Mouse (Mus musculus) kidney, embryonic 15.5 days (tissue): ENCODE measurements at regions not wholly inside any gene's neighbourhood (a gene's known extent, or its start where the extent isn't known, plus 50 kb on each side); places are given as distances from the start of the nearest gene placed in this dataset.

Source experiments
- ATAC-seq: fragments of 200-750 bp; cut with Nextera tagmentation; replicated peaks from 2 replicates; pipeline ENCODE4 v1.8.0; 2017; ENCODE audit warnings: moderate TSS enrichment; ENCODE audit not compliant: low FRiP score
- H3K27ac ChIP-seq: fragments of 300-500 bp; sonication (generic); 2 replicates; pipeline ENCODE4 v1.5.1; 2015; ENCODE audit warnings: mild to moderate bottlenecking, inconsistent platforms
- H3K27me3 ChIP-seq: fragments of 300-500 bp; sonication (generic); 2 replicates; pipeline ENCODE4 v1.6.1; 2015; ENCODE audit warnings: inconsistent platforms
- H3K36me3 ChIP-seq: fragments of 300-500 bp; sonication (generic); 2 replicates; pipeline ENCODE4 v1.6.1; 2015; ENCODE audit warnings: inconsistent platforms
- H3K4me1 ChIP-seq: fragments of 300-500 bp; sonication (generic); 2 replicates; pipeline ENCODE4 v1.6.1; 2015; ENCODE audit warnings: inconsistent platforms
- H3K4me2 ChIP-seq: fragments of 300-500 bp; sonication (generic); 2 replicates; pipeline ENCODE4 v1.6.1; 2015; ENCODE audit warnings: moderate library complexity, mild to moderate bottlenecking, inconsistent platforms
- H3K4me3 ChIP-seq: fragments of 300-500 bp; sonication (generic); replicated peaks from 2 replicates; pipeline ENCODE4 v1.5.1; 2015; ENCODE audit warnings: mild to moderate bottlenecking, inconsistent platforms
- H3K9ac ChIP-seq: fragments of 300-500 bp; sonication (generic); 2 replicates; pipeline ENCODE4 v1.6.1; 2015; ENCODE audit warnings: mild to moderate bottlenecking, inconsistent platforms
- H3K9me3 ChIP-seq: fragments of 300-500 bp; sonication (generic); replicated peaks from 2 replicates; pipeline ENCODE4 v1.6.1; 2016; ENCODE audit warnings: inconsistent platforms
- WGBS: fragments of 180-500 bp; shearing (Covaris S2); methylation state at CpG from one replicate; pipeline ENCODE4 v1.1.7; 2015; ENCODE audit warnings: mixed read lengths; 5-methylcytosine and 5-hydroxymethylcytosine counted together

DNA sequence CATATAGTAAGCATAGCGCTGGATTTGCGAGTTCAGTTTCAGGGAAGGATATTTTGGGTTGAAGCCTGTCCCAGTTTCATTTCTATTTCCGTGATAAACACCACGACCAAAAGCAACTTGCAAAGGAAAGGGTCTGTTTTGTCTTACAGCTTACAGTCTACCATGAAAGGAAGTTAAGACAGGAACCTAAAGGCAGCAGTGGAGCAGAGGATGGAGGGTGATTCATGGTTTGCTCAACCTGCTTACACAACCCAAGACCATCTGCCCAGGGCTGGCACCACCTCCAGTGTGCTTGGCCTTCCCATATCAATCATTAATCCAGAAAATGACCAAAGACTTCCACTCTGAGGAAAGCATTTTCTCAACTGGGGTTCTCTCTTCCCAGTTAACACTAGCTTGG, 72.2 kb upstream of the Ccdc71l start:
- Histone ChIP-seq H3K4me3 (no peak overlapping the region), H3K9me3 (no peaks in the 10 kb centered on the region), H3K27ac (no peak overlapping the region), H3K9ac (no peak overlapping the region), H3K27me3 (no peaks in the 10 kb centered on the region), H3K36me3 (no peaks in the 10 kb centered on the region), H3K4me1 (no peaks in the 10 kb centered on the region), H3K4me2 (no peak overlapping the region)
- ATAC-seq: no peak
- 88% methylated on average over 4 of the region's 4 CpGs for WGBS

DNA sequence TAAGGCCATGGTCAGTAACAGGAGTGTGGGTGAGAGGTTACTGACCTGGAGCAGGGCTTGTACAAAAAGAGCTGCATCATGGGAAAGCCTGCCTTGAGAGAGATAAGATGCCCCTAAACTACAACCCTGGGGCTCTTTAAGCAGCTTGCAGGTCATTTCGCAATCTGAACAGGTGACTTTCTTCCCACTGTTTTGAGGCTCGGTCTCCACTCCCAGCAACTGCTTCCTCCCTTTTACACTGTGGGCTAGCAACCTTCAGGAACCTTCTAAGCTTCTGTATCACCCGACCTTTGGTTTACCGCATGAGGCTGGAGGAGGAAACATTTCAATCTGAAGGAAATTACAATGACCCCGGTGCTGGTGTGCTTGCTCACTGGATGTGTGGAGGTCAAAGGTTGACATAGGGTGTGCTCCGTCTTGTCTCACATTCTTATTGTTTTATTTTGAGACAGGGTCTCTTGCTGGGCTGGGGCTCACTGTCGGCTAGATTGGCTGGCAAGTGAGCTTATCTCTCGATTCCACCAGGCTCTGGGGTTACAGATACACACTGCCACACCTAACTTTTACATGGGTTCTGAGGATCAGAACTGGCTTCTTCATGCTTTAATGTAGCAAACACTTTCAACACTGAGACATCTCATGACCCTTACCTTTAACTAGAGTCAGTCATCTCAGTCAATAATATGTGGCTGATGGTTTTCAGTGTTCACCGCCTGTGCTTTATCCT, 71.1 kb upstream of the Ccdc71l start:
- H3K27ac ChIP-seq: no peak overlapping the region
- no peaks in the 10 kb centered on the region for H3K9me3 ChIP-seq
- no peaks in the 10 kb centered on the region for H3K4me1 ChIP-seq
- H3K27me3 ChIP-seq: no peaks in the 10 kb centered on the region
- peak; percentile 80 for ATAC-seq
- H3K9ac ChIP-seq: no peak overlapping the region
- 65% methylated on average over 9 of the region's 9 CpGs for WGBS
- H3K4me2 ChIP-seq: no peak overlapping the region
- no peaks in the 10 kb centered on the region for H3K36me3 ChIP-seq
- no peak overlapping the region for H3K4me3 ChIP-seq

DNA sequence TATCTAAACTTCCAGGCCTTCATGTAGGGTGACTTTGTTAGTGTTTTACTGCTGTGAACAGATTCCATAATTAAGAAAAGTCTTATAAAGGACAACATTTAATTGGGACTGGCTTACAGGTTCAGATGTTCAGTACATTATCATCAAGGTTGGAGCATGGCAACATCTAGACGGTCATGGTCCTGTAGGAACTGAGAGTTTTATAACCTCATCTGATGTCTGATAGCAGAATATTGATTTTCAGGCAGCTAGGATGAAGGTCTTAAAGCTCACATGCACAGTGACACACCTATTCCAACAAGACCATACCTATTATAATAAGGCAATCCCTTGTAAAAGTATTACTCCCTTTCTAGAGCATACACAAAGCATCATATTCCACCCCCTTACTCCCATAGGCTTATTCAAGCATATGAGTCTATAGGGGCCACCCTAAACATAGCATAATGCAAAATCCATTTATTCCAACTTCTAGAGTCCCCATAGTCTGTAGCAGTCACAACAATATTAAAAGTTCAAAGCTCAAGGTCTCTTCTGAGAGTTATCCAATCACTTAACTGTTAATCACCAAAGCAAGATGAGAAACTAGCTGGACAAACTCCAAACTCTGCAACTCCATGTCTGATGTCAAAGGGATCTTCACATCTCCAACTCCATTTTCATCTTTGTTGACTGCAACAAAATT, 63.3 kb upstream of the Ccdc71l start:
- H3K27ac ChIP-seq: no peak overlapping the region
- H3K9ac ChIP-seq: no peak overlapping the region
- no peaks in the 10 kb centered on the region for H3K27me3 ChIP-seq
- ATAC-seq: no peak
- 88% methylated on average over 1 of the region's 1 CpGs for WGBS
- H3K4me1 ChIP-seq: no peaks in the 10 kb centered on the region
- no peaks in the 10 kb centered on the region for H3K9me3 ChIP-seq
- H3K36me3 ChIP-seq: no peaks in the 10 kb centered on the region
- no peak overlapping the region for H3K4me3 ChIP-seq
- no peak overlapping the region for H3K4me2 ChIP-seq
